Mouse (Mus musculus) neural tube, embryonic 14.5 days (tissue): ENCODE data around the gene Btbd35f5. TPM values are rescaled to one million over a fixed set of nuclear protein-coding genes. Genes with fewer than 3 reads are reported as not detected.
"Not testable (repeated sequence)": the region's sequence is repeated elsewhere in the genome, so short reads cannot be mapped to it uniquely, and the experiment has no call there.

Source experiments
- ATAC-seq: fragments of 200-750 bp; cut with Nextera tagmentation; 2 replicates; pipeline ENCODE4 v1.8.0; 2017; ENCODE audit warnings: low read depth, mild to moderate bottlenecking, moderate TSS enrichment, moderate library complexity
- H3K27ac ChIP-seq: fragments of 300-500 bp; sonication (generic); 2 replicates; pipeline ENCODE4 v1.5.1; 2014; ENCODE audit warnings: low read depth, mild to moderate bottlenecking, control low read depth, low read length, moderate library complexity, mixed read lengths
- H3K27me3 ChIP-seq: fragments of 300-500 bp; sonication (generic); 2 replicates; pipeline ENCODE4 v1.6.1; 2014; ENCODE audit warnings: low read length; ENCODE audit not compliant: control insufficient read depth, insufficient read depth
- H3K36me3 ChIP-seq: fragments of 300-500 bp; sonication (generic); 2 replicates; pipeline ENCODE4 v1.6.1; 2014; ENCODE audit warnings: low read length, mixed read lengths; ENCODE audit not compliant: control insufficient read depth, insufficient read depth
- H3K4me1 ChIP-seq: fragments of 300-500 bp; sonication (generic); 2 replicates; pipeline ENCODE4 v1.6.1; 2014; ENCODE audit warnings: low read length; ENCODE audit not compliant: control insufficient read depth, insufficient read depth
- H3K4me2 ChIP-seq: fragments of 300-500 bp; sonication (generic); 2 replicates; pipeline ENCODE4 v1.6.1; 2014; ENCODE audit warnings: mild to moderate bottlenecking, low read depth, low read length, control low read depth
- H3K4me3 ChIP-seq: fragments of 300-500 bp; sonication (generic); 2 replicates; pipeline ENCODE4 v1.5.1; 2014; ENCODE audit warnings: low read depth, low read length, control low read depth, mixed read lengths
- H3K9ac ChIP-seq: fragments of 300-500 bp; sonication (generic); replicated peaks from 2 replicates; pipeline ENCODE4 v1.6.1; 2014; ENCODE audit warnings: low read depth, mild to moderate bottlenecking, control low read depth, low read length, mixed read lengths
- H3K9me3 ChIP-seq: fragments of 300-500 bp; sonication (generic); 2 replicates; pipeline ENCODE4 v1.6.1; 2016; ENCODE audit warnings: low read length; ENCODE audit not compliant: control insufficient read depth
- WGBS: fragments of 180-500 bp; shearing (Covaris S2); extraction: QIAGEN DNeasy Blood & Tissue Kit; methylation state at CpG from one replicate; pipeline ENCODE4 v1.1.7; 2014; 5-methylcytosine and 5-hydroxymethylcytosine counted together
- polyA plus RNA-seq: library from polyadenylated mRNA; unstranded; fragments of >200 nt; fragmentation: Nextera tagmentation; extraction: Ambion mirVana; gene quantifications from 2 replicates; pipeline ENCODE4 v1.2.1, GENCODE M21; 2014

The Btbd35f5 gene
- not detected in 2 replicates for polyA plus RNA-seq

- ATAC-seq, H3K36me3 ChIP-seq, H3K4me2 ChIP-seq, H3K27ac ChIP-seq, H3K9me3 ChIP-seq, H3K9ac ChIP-seq, H3K4me1 ChIP-seq, H3K27me3 ChIP-seq, H3K4me3 ChIP-seq: not testable (repeated sequence)
- whole genome bisulfite sequencing: no CpG with 5 or more reads among the region's 3 CpGs
Observed at GRCm38 (mm10) chrX:32973597-32973996, at the start of gene Btbd35f5. Gene Btbd35f5, plus strand, starts transcription at chrX:32973897.

- not testable (repeated sequence) for H3K9ac ChIP-seq, H3K4me3 ChIP-seq, H3K9me3 ChIP-seq, ATAC-seq, H3K4me2 ChIP-seq, H3K4me1 ChIP-seq, H3K36me3 ChIP-seq, H3K27me3 ChIP-seq, H3K27ac ChIP-seq
- WGBS: no CpG with 5 or more reads among the region's 1 CpGs
Observed at GRCm38 (mm10) chrX:32941468-32941867, 32.2 kb upstream of the Btbd35f5 start, which contains the start of gene Gm21789. Gene Gm21789, plus strand, starts transcription at chrX:32941768.

Other genes starting within 250 kb of the Btbd35f5 start
- not detected in 2 replicates for gene Btbd35f21, start 247.8 kb upstream of the Btbd35f5 start, polyA plus RNA-seq
- not detected in 2 replicates for gene Btbd35f30, start 79.3 kb upstream of the Btbd35f5 start, polyA plus RNA-seq
- not detected in 2 replicates for gene Gm21789, start 32.1 kb upstream of the Btbd35f5 start, polyA plus RNA-seq